Comparison of ENCODE assay signal across 21 mouse cellular contexts in genomic region chr1:86182004-86182709, GRCm38 (mm10). TPM values are rescaled to one million over a fixed set of nuclear protein-coding genes. Genes with fewer than 3 reads are reported as not detected.
DNase-seq lines count a peak whose midpoint lies in the region; ATAC-seq and TF ChIP-seq lines count a peak whose summit lies in the region.
"Had no signal": no experiment of that assay in that cellular context is flagged by ENCODE, and none has a peak within 500 bp of the region (broad histone marks: within the 10 kb centered on the region; RNA-seq: fewer than 3 reads in every experiment).

No protein-coding gene starts in this region.

- H3K9ac ChIP-seq in lung, postnatal 0 days (replicated peaks; ENCODE audit: low read depth): no peak overlapping the region
- H3K9ac ChIP-seq in liver, embryonic 15.5 days: no peak overlapping the region
- no peak overlapping the region for H3K9ac ChIP-seq in forebrain, embryonic 11.5 days (ENCODE audit: low read length)
- H3K9ac ChIP-seq: forebrain, embryonic 15.5 days; heart, embryonic 15.5 days; midbrain, embryonic 13.5 days; neural tube, embryonic 12.5 days had no signal

- TF ChIP-seq POLR2A in cerebellum, adult 2 months (IDR thresholded peaks at IDR 0.05; ENCODE audit: borderline replicate concordance, insufficient read depth, low read length): no peak

- H3K9me3 ChIP-seq in lung, postnatal 0 days (ENCODE audit: low read length): no peaks in the 10 kb centered on the region
- H3K9me3 ChIP-seq in liver, embryonic 15.5 days (replicated peaks): no peaks in the 10 kb centered on the region
- no peaks in the 10 kb centered on the region for H3K9me3 ChIP-seq in forebrain, embryonic 11.5 days (ENCODE audit: control insufficient read depth, low read length)
- H3K9me3 ChIP-seq: forebrain, embryonic 15.5 days; G1E; heart, embryonic 15.5 days; midbrain, embryonic 13.5 days; neural tube, embryonic 12.5 days had no signal

- H3K4me1 ChIP-seq in cerebellum, adult 2 months (ENCODE audit: control insufficient read depth, insufficient read depth, low read length): peaks cover 35% of the 10 kb centered on the region
- H3K4me1 ChIP-seq in lung, postnatal 0 days (ENCODE audit: insufficient read depth, low read depth, low read length): no peaks in the 10 kb centered on the region
- H3K4me1 ChIP-seq in liver, embryonic 15.5 days (replicated peaks): peaks cover 24% of the 10 kb centered on the region
- no peaks in the 10 kb centered on the region for H3K4me1 ChIP-seq in forebrain, embryonic 11.5 days (replicated peaks; ENCODE audit: control insufficient read depth, insufficient read depth, low read length)
- H3K4me1 ChIP-seq: forebrain, embryonic 15.5 days; heart, embryonic 15.5 days; midbrain, embryonic 13.5 days; neural tube, embryonic 12.5 days had no signal

- 49% methylated on average over 5 of the region's 5 CpGs for WGBS in cerebellum, adult 2 months
- 47% methylated on average over 5 of the region's 5 CpGs for WGBS in lung, postnatal 0 days
- 41% methylated on average over 5 of the region's 5 CpGs for WGBS in liver, embryonic 15.5 days (ENCODE audit: insufficient replicate concordance)
- 84% methylated on average over 5 of the region's 5 CpGs for WGBS in forebrain, embryonic 11.5 days

- H3K36me3 ChIP-seq in lung, postnatal 0 days (ENCODE audit: insufficient read depth, low read length): no peaks in the 10 kb centered on the region
- 0 out of 2 replicates have a peak, but pooled peaks cover 5% of the 10 kb centered on the region for H3K36me3 ChIP-seq in liver, embryonic 15.5 days (replicated peaks)
- no peaks in the 10 kb centered on the region for H3K36me3 ChIP-seq in forebrain, embryonic 11.5 days (ENCODE audit: control insufficient read depth, insufficient read depth, low read length)
- H3K36me3 ChIP-seq: heart, embryonic 15.5 days had no signal

- no peak overlapping the region for H3K4me2 ChIP-seq in lung, postnatal 0 days (replicated peaks; ENCODE audit: low read depth, low read length)
- peak overlapping the region; percentile 40 for H3K4me2 ChIP-seq in liver, embryonic 15.5 days
- no peak overlapping the region for H3K4me2 ChIP-seq in forebrain, embryonic 11.5 days (ENCODE audit: low read depth, low read length, severe bottlenecking)
- H3K4me2 ChIP-seq: forebrain, embryonic 15.5 days; heart, embryonic 15.5 days; midbrain, embryonic 13.5 days; neural tube, embryonic 12.5 days had no signal

- peak; percentile 53 for ATAC-seq in lung, postnatal 0 days
- peak; percentile 76 for ATAC-seq in liver, embryonic 15.5 days (ENCODE audit: insufficient read depth)
- ATAC-seq in forebrain, embryonic 11.5 days (replicated peaks; ENCODE audit: low FRiP score): no peak
- ATAC-seq: forebrain, embryonic 15.5 days; hindbrain, embryonic 16.5 days; midbrain, embryonic 13.5 days had no signal

- TF ChIP-seq CTCF in cerebellum, adult 2 months (IDR thresholded peaks at IDR 0.05; ENCODE audit: borderline replicate concordance, insufficient read depth, low read depth, low read length): no peak
- no peak for TF ChIP-seq CTCF in lung, postnatal 0 days (IDR thresholded peaks at IDR 0.05)

- H3K4me3 ChIP-seq in cerebellum, adult 2 months (replicated peaks; ENCODE audit: insufficient read depth, low read depth, low read length): no peak overlapping the region
- H3K4me3 ChIP-seq in lung, postnatal 0 days (ENCODE audit: low read depth, low read length): no peak overlapping the region
- no peak overlapping the region for H3K4me3 ChIP-seq in liver, embryonic 15.5 days (replicated peaks)
- no peak overlapping the region for H3K4me3 ChIP-seq in forebrain, embryonic 11.5 days (ENCODE audit: low read depth, low read length)
- H3K4me3 ChIP-seq: erythroblast, embryonic 14.5 days; forebrain, embryonic 15.5 days; heart, embryonic 15.5 days; midbrain, embryonic 13.5 days; neural tube, embryonic 12.5 days had no signal

- TF ChIP-seq EP300 in lung, postnatal 0 days (IDR thresholded peaks at IDR 0.05): no peak

- peak; percentile 29 to 34 for DNase-seq in cerebellum, adult 2 months
- no peak for DNase-seq in cerebellum, postnatal 10 days
- peak; percentile 62 for DNase-seq in lung, postnatal 0 days (ENCODE audit: low spot score)
- DNase-seq in lung, postnatal 36 days: no peak
- no peak for DNase-seq in forebrain, embryonic 11.5 days (ENCODE audit: low spot score)
- DNase-seq in left cerebral cortex, postnatal 25 days (ENCODE audit: low spot score in 2 of 2): no peak
- DNase-seq in kidney, adult 18-20 months: no peak
- DNase-seq: gastrocnemius, postnatal 25 days; right cerebral cortex, adult 18-20 months; thymus, postnatal 25 days had no signal

- intact Hi-C loops in left cerebral cortex, postnatal 25 days (cut with DNase I): no loop called here

- H3K27ac ChIP-seq in cerebellum, adult 2 months (ENCODE audit: insufficient read depth, low read length): peak overlapping the region; percentile 14
- no peak overlapping the region; the same call in 1 of the 2 replicates for H3K27ac ChIP-seq in lung, postnatal 0 days (ENCODE audit: low read length)
- H3K27ac ChIP-seq in liver, embryonic 15.5 days (replicated peaks): peak overlapping the region; percentile 58; the same call in 1 of the 2 replicates
- no peak overlapping the region for H3K27ac ChIP-seq in forebrain, embryonic 11.5 days (ENCODE audit: low read depth, low read length)
- H3K27ac ChIP-seq: forebrain, embryonic 15.5 days; heart, embryonic 15.5 days; midbrain, embryonic 13.5 days; neural tube, embryonic 12.5 days had no signal

- no peaks in the 10 kb centered on the region for H3K27me3 ChIP-seq in cerebellum, adult 2 months (ENCODE audit: control insufficient read depth, insufficient read depth, low read length)
- no peaks in the 10 kb centered on the region for H3K27me3 ChIP-seq in lung, postnatal 0 days (replicated peaks; ENCODE audit: insufficient read depth, low read length)
- no peaks in the 10 kb centered on the region for H3K27me3 ChIP-seq in liver, embryonic 15.5 days
- no peaks in the 10 kb centered on the region for H3K27me3 ChIP-seq in forebrain, embryonic 11.5 days (ENCODE audit: control insufficient read depth, insufficient read depth, low read length)
- H3K27me3 ChIP-seq: forebrain, embryonic 15.5 days; heart, embryonic 15.5 days; midbrain, embryonic 13.5 days; neural tube, embryonic 12.5 days had no signal

RNA-seq across cellular contexts. Expression of gene Armc9, which starts 27.6 kb away (rescaled TPM):
- 24.4 and 24.9 TPM in 2 replicates for polyA plus RNA-seq in cerebellum, adult 2 months (2012; rRNA removed)
- polyA plus RNA-seq in lung, postnatal 0 days (2015; fragmentation: Nextera tagmentation; extraction: Ambion mirVana): 8.7 and 9.8 TPM in 2 replicates
- polyA plus RNA-seq in liver, embryonic 15.5 days (2015; fragmentation: Nextera tagmentation; extraction: Ambion mirVana): 8.9 and 9.3 TPM in 2 replicates
- polyA plus RNA-seq in forebrain, embryonic 11.5 days (2014; fragmentation: Nextera tagmentation; extraction: Ambion mirVana): 40.8 and 41.9 TPM in 2 replicates
- total RNA-seq in left cerebral cortex, postnatal 25 days (2021): 10 to 100 TPM; 39.1 to 45.9 TPM

RNA-seq across cellular contexts. Expression of gene Gm21972, which starts 48.7 kb away (rescaled TPM):
- 0.95 and 1.8 TPM in 2 replicates for polyA plus RNA-seq in cerebellum, adult 2 months (2012; rRNA removed)
- 0.16 TPM in 1 of 2 replicates, not detected in the other for polyA plus RNA-seq in lung, postnatal 0 days (2015; fragmentation: Nextera tagmentation; extraction: Ambion mirVana)
- not detected in 2 replicates for polyA plus RNA-seq in liver, embryonic 15.5 days (2015; fragmentation: Nextera tagmentation; extraction: Ambion mirVana)
- polyA plus RNA-seq in forebrain, embryonic 11.5 days (2014; fragmentation: Nextera tagmentation; extraction: Ambion mirVana): not detected in 2 replicates
- 1 to 10 TPM; 2.8 to 5.4 TPM for total RNA-seq in left cerebral cortex, postnatal 25 days (2021)
- polyA plus RNA-seq: intestine, embryonic 16.5 days; kidney, embryonic 16.5 days; large intestine, adult 2 months; neural tube, embryonic 12.5 days had no signal

Comparison
In these comparisons a context has a peak if more than half of its experiments do, and no peak if none do; other contexts are left out.
1. DNase-seq: peak in cerebellum, adult 2 months (2 of 2) and lung, postnatal 0 days (single experiment); none in cerebellum, postnatal 10 days (0 of 2), lung, postnatal 36 days (single experiment), forebrain, embryonic 11.5 days (single experiment), left cerebral cortex, postnatal 25 days (0 of 2) and kidney, adult 18-20 months (single experiment).
2. H3K27ac ChIP-seq: peak in cerebellum, adult 2 months (single experiment) and liver, embryonic 15.5 days (single experiment); none in lung, postnatal 0 days (single experiment) and forebrain, embryonic 11.5 days (single experiment).